Mouse (Mus musculus): ENCODE results near the gene Pcsk2. TPM values are rescaled to one million over a fixed set of nuclear protein-coding genes. Genes with fewer than 3 reads are reported as not detected.

Pcsk2 gene
- 1.7 and 2.5 TPM in 2 replicates for polyA plus RNA-seq (2015; fragmentation: Nextera tagmentation; extraction: Ambion mirVana)

- WGBS = 0% methylated on average over 26 of the region's 51 CpGs
Measured at GRCm38 (mm10) chr2:143545758-143546246, at the start of gene Pcsk2. TSS of gene Pcsk2 (plus strand) at chr2:143546156.

GRCm38 (mm10) chr2:143500845-143501244, 45.1 kb upstream of the Pcsk2 start:
- H3K4me2 ChIP-seq (replicated peaks; ENCODE audit: low read depth, low read length) = no peak overlapping the region
- no peaks in the 10 kb centered on the region for H3K36me3 ChIP-seq (ENCODE audit: insufficient read depth, low read length)
- WGBS = 89% methylated on average over 9 of the region's 9 CpGs
- no peak overlapping the region for H3K27ac ChIP-seq (ENCODE audit: low read length)
- no peak overlapping the region for H3K4me3 ChIP-seq (ENCODE audit: low read length)
- no peak overlapping the region for H3K9ac ChIP-seq (replicated peaks; ENCODE audit: low read length)
- H3K9me3 ChIP-seq (ENCODE audit: low read length) = no peaks in the 10 kb centered on the region
- H3K4me1 ChIP-seq (ENCODE audit: insufficient read depth, low read length) = no peaks in the 10 kb centered on the region
- H3K27me3 ChIP-seq (ENCODE audit: insufficient read depth, low read length) = no peaks in the 10 kb centered on the region
- no peak for ATAC-seq (ENCODE audit: low FRiP score, low TSS enrichment)

More at GRCm38 (mm10) chr2:143545758-143546246, at the start of gene Pcsk2:
- peaks cover 7% of the 10 kb centered on the region for H3K4me1 ChIP-seq (ENCODE audit: insufficient read depth, low read length)
- H3K27ac ChIP-seq (ENCODE audit: low read length) = no peak within 1 kb of the TSS
- no peaks in the 10 kb centered on the region for H3K9me3 ChIP-seq (ENCODE audit: low read length)
- peak; percentile 94 for ATAC-seq (ENCODE audit: low FRiP score, low TSS enrichment)
- peak within 1 kb of the TSS; percentile 76 for H3K4me2 ChIP-seq (replicated peaks; ENCODE audit: low read depth, low read length)
- peaks cover 52% of the 10 kb centered on the region for H3K27me3 ChIP-seq (ENCODE audit: insufficient read depth, low read length)
- H3K36me3 ChIP-seq (ENCODE audit: insufficient read depth, low read length) = no peaks in the 10 kb centered on the region
- no peak within 1 kb of the TSS for H3K9ac ChIP-seq (replicated peaks; ENCODE audit: low read length)
- peak within 1 kb of the TSS; percentile 55 for H3K4me3 ChIP-seq (ENCODE audit: low read length)

GRCm38 (mm10) chr2:143501760-143502159, 44.2 kb upstream of the Pcsk2 start:
- Histone ChIP-seq H3K4me3 (ENCODE audit: low read length) (no peak overlapping the region), H3K27ac (ENCODE audit: low read length) (no peak overlapping the region), H3K4me1 (ENCODE audit: insufficient read depth, low read length) (no peaks in the 10 kb centered on the region), H3K9ac (replicated peaks; ENCODE audit: low read length) (no peak overlapping the region), H3K9me3 (ENCODE audit: low read length) (no peaks in the 10 kb centered on the region), H3K36me3 (ENCODE audit: insufficient read depth, low read length) (no peaks in the 10 kb centered on the region), H3K4me2 (replicated peaks; ENCODE audit: low read depth, low read length) (no peak overlapping the region), H3K27me3 (ENCODE audit: insufficient read depth, low read length) (no peaks in the 10 kb centered on the region)
- WGBS = 29% methylated on average over 5 of the region's 5 CpGs
- no peak for ATAC-seq (ENCODE audit: low FRiP score, low TSS enrichment)

- 83% methylated on average over 3 of the region's 3 CpGs for WGBS
- H3K4me2 ChIP-seq (replicated peaks; ENCODE audit: low read depth, low read length) = no peak overlapping the region
- no peaks in the 10 kb centered on the region for H3K36me3 ChIP-seq (ENCODE audit: insufficient read depth, low read length)
- ATAC-seq (ENCODE audit: low FRiP score, low TSS enrichment) = no peak
- no peak overlapping the region for H3K9ac ChIP-seq (replicated peaks; ENCODE audit: low read length)
- H3K27me3 ChIP-seq (ENCODE audit: insufficient read depth, low read length) = no peaks in the 10 kb centered on the region
- no peaks in the 10 kb centered on the region for H3K4me1 ChIP-seq (ENCODE audit: insufficient read depth, low read length)
- no peaks in the 10 kb centered on the region for H3K9me3 ChIP-seq (ENCODE audit: low read length)
- H3K27ac ChIP-seq (ENCODE audit: low read length) = no peak overlapping the region
- no peak overlapping the region for H3K4me3 ChIP-seq (ENCODE audit: low read length)
Measured at GRCm38 (mm10) chr2:143502203-143502602, 43.8 kb upstream of the Pcsk2 start.

- no peak overlapping the region for H3K9ac ChIP-seq (replicated peaks; ENCODE audit: low read length)
Measured at GRCm38 (mm10) chr2:143536485-143536884, 9.5 kb upstream of the Pcsk2 start.

GRCm38 (mm10) chr2:143545299-143545751, 631 bp upstream of the Pcsk2 start:
- Histone ChIP-seq H3K27me3 (ENCODE audit: insufficient read depth, low read length) (peaks cover 52% of the 10 kb centered on the region), H3K27ac (ENCODE audit: low read length) (no peak overlapping the region), H3K4me1 (ENCODE audit: insufficient read depth, low read length) (peaks cover 7% of the 10 kb centered on the region), H3K4me3 (ENCODE audit: low read length) (peak overlapping the region; percentile 55), H3K36me3 (ENCODE audit: insufficient read depth, low read length) (no peaks in the 10 kb centered on the region), H3K4me2 (replicated peaks; ENCODE audit: low read depth, low read length) (peak overlapping the region; percentile 76), H3K9me3 (ENCODE audit: low read length) (no peaks in the 10 kb centered on the region), H3K9ac (replicated peaks; ENCODE audit: low read length) (no peak overlapping the region)
- peak; percentile 62; the same call in 1 of the 2 replicates for ATAC-seq (ENCODE audit: low FRiP score, low TSS enrichment)
- under 1% methylated on average over 7 of the region's 7 CpGs for WGBS

More at GRCm38 (mm10) chr2:143536485-143536884, 9.5 kb upstream of the Pcsk2 start:
- H3K4me1 ChIP-seq (ENCODE audit: insufficient read depth, low read length) = no peaks in the 10 kb centered on the region
- no peak overlapping the region for H3K4me3 ChIP-seq (ENCODE audit: low read length)
- ATAC-seq (ENCODE audit: low FRiP score, low TSS enrichment) = peak; percentile 88; the same call in 1 of the 2 replicates
- H3K27me3 ChIP-seq (ENCODE audit: insufficient read depth, low read length) = no peaks in the 10 kb centered on the region
- H3K36me3 ChIP-seq (ENCODE audit: insufficient read depth, low read length) = no peaks in the 10 kb centered on the region
- no peak overlapping the region for H3K27ac ChIP-seq (ENCODE audit: low read length)
- 5% methylated on average over 3 of the region's 3 CpGs for WGBS
- H3K9me3 ChIP-seq (ENCODE audit: low read length) = no peaks in the 10 kb centered on the region
- no peak overlapping the region for H3K4me2 ChIP-seq (replicated peaks; ENCODE audit: low read depth, low read length)

GRCm38 (mm10) chr2:143546412-143547211, 656 bp downstream of the Pcsk2 start:
- Histone ChIP-seq H3K27ac (ENCODE audit: low read length) (no peak overlapping the region), H3K4me2 (replicated peaks; ENCODE audit: low read depth, low read length) (peak overlapping the region; percentile 76), H3K36me3 (ENCODE audit: insufficient read depth, low read length) (no peaks in the 10 kb centered on the region), H3K27me3 (ENCODE audit: insufficient read depth, low read length) (peaks cover 52% of the 10 kb centered on the region), H3K9ac (replicated peaks; ENCODE audit: low read length) (no peak overlapping the region), H3K4me1 (ENCODE audit: insufficient read depth, low read length) (peaks cover 7% of the 10 kb centered on the region), H3K4me3 (ENCODE audit: low read length) (peak overlapping the region; percentile 55), H3K9me3 (ENCODE audit: low read length) (no peaks in the 10 kb centered on the region)
- under 1% methylated on average over 33 of the region's 33 CpGs for WGBS
- ATAC-seq (ENCODE audit: low FRiP score, low TSS enrichment) = no peak

- peaks cover 52% of the 10 kb centered on the region for H3K27me3 ChIP-seq (ENCODE audit: insufficient read depth, low read length)
- H3K9ac ChIP-seq (replicated peaks; ENCODE audit: low read length) = no peak overlapping the region
- peaks cover 7% of the 10 kb centered on the region for H3K4me1 ChIP-seq (ENCODE audit: insufficient read depth, low read length)
- no peak for ATAC-seq (ENCODE audit: low FRiP score, low TSS enrichment)
- H3K36me3 ChIP-seq (ENCODE audit: insufficient read depth, low read length) = no peaks in the 10 kb centered on the region
- no peak overlapping the region for H3K4me2 ChIP-seq (replicated peaks; ENCODE audit: low read depth, low read length)
- no peaks in the 10 kb centered on the region for H3K9me3 ChIP-seq (ENCODE audit: low read length)
- H3K4me3 ChIP-seq (ENCODE audit: low read length) = no peak overlapping the region; the same call in 1 of the 2 replicates
- 2% methylated on average over 32 of the region's 32 CpGs for WGBS
- H3K27ac ChIP-seq (ENCODE audit: low read length) = no peak overlapping the region
Measured at GRCm38 (mm10) chr2:143547251-143548090, 1.5 kb downstream of the Pcsk2 start.

GRCm38 (mm10) chr2:143560384-143560783, 14.4 kb downstream of the Pcsk2 start:
- Histone ChIP-seq H3K4me2 (replicated peaks; ENCODE audit: low read depth, low read length) (no peak overlapping the region), H3K4me3 (ENCODE audit: low read length) (no peak overlapping the region), H3K9ac (replicated peaks; ENCODE audit: low read length) (no peak overlapping the region), H3K9me3 (ENCODE audit: low read length) (no peaks in the 10 kb centered on the region), H3K36me3 (ENCODE audit: insufficient read depth, low read length) (no peaks in the 10 kb centered on the region), H3K27me3 (ENCODE audit: insufficient read depth, low read length) (no peaks in the 10 kb centered on the region), H3K4me1 (ENCODE audit: insufficient read depth, low read length) (no peaks in the 10 kb centered on the region), H3K27ac (ENCODE audit: low read length) (no peak overlapping the region)
- 77% methylated on average over 4 of the region's 4 CpGs for WGBS
- no peak for ATAC-seq (ENCODE audit: low FRiP score, low TSS enrichment)
